Mouse (Mus musculus) ovary, adult 18-20 months (tissue): ENCODE results near the gene Plcz1.

Experiments used
- DNase-seq: peaks from one replicate; pipeline ENCODE4 v3.0.0; 2022; ENCODE audit warnings: low spot score, mixed read lengths

The Plcz1 gene

GRCm38 (mm10) chr6:139947106-139947879 lies 94.0 kb downstream of the Plcz1 start:
- no peak for DNase-seq
